Mouse (Mus musculus): Measurements from ENCODE around the gene Serpina16.

The Serpina16 gene

GRCm38 (mm10) chr12:103656848-103657626, 18.9 kb downstream of the Serpina16 start, which contains the start of gene Serpina6:
Serpina6 (minus strand) TSS chr12:103657212.
- DNase-seq (ENCODE audit: low spot score in 2 of 2): no peak

DNA sequence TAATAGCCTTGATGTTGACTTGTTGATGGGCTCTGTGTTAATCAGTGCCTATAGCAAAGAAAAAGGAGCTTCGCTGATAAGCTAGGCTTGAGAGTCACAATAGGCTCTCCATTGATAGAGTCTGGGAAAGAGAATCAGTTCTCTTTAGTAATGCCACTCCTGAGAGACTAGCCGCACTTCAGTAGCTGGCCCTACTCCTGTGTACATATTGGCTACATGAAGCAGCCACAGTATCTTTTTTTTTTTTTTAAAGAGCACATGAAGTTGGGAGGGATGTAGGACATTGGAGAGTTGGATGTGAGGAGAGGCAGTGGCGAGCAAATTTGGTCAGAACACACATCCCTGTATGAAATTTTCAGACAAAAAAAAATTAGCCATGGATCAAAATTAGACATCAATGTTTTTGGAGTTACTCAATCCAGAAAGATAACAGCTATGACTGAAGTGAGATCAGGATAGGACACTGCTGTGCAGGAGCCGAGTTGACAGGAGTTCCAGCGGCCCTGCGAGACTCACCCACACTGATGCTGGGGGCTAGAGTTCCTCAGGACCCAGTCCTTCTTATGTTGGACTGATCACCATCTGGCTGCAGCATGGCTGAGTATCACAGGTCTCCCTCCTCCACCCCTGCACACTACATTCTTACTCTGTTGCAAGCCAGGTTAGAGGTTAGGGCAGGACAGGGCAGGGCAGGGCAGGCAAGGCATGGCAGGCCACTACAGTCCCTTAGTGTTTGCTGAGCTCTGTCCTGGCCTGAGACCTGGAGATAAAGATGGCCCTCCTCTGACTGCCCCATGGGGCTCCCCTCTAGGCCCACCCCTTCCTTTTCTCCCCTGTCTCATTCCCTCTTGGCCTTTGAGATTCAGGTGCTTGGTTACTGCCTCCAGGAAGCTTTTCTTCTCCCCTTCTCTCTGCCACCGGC, 20.6 kb downstream of the Serpina16 start:
- no peak for DNase-seq (ENCODE audit: low spot score in 2 of 2)

DNA sequence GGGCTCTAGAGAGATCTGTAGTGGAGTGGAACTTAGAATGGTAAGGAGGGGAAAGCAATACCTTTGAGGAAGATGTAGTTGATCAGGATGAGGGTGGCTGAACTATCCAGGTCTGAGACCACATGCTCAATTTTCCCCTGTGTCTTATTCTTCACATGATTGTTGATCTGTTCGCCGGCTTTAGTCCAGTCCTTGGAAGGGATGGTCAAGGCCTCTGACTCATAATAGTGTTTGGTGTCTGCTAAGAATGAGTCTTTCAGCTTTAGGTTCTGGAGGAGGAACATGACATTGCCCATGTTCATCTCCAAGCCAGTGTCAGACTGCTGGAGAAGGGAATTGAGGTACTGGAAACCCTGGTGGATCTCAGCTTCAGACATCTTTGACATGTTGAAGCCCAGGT, 22.1 kb downstream of the Serpina16 start:
- no peak for DNase-seq (ENCODE audit: low spot score in 2 of 2)

DNA sequence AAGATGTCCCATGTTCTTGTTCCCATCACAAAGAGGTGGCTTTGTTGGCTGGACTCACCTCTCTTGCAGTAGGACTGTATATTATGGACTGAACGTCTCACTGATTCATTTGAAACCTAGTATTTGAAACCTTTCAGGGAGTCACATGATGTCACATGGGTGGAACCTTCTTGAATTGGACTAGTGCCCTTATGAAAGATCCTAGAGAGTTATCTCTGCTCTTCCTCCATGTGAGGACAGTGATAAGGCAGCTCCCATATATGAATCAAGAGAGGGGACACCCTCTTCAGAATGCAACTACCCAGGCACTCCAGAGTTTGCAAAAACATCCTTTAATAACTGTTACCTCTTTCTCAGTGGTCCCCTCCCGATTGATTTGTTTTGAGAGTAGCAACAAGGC, 29.6 kb downstream of the Serpina16 start:
- DNase-seq (ENCODE audit: low spot score in 2 of 2): no peak

DNA sequence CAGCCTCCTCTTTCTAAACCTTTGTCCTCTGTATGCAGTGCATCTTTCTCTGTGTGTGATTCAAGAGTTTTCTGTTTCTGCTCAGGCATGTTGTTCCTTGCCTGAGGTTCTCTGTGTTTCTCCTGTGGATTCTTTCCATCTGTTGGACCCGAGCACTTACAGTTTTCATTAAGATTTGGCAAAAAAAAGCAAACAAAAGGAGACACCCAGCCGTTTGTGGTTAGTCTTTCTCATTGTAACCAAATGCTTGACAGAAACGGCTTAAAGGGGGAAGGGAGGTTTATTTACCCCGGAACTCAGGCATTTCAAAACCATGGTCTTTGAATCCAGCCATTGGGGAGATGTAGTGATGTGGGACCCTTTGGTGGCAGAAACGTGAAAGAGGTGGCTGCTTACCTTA, 31.3 kb downstream of the Serpina16 start:
- no peak for DNase-seq (ENCODE audit: low spot score in 2 of 2)

GRCm38 (mm10) chr12:103643818-103644217, 32.1 kb downstream of the Serpina16 start:
- no peak for DNase-seq (ENCODE audit: low spot score in 2 of 2)

GRCm38 (mm10) chr12:103643336-103643735, 32.6 kb downstream of the Serpina16 start:
- peak; percentile 61 to 87 for DNase-seq (ENCODE audit: low spot score in 2 of 2)

DNA sequence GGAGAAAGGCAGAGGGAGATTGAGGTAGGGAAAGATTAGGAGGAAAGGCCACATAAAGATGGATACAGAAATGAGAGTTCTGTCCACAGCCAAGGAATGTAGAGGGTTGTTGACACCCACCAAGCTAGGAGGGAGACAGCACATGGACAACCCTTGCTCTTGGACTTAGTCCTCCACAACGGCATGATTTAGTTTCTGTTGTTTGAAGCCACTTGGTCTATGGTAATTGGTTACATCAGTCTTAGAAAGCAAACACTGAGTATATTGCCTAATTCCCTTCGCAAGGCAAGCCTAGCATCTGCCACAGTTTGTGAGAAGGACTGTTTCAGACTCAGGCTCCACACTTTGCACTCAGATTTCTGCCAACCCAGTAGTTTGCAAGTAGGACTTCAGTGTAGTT, 40.1 kb downstream of the Serpina16 start:
- no peak for DNase-seq (ENCODE audit: low spot score in 2 of 2)

DNA sequence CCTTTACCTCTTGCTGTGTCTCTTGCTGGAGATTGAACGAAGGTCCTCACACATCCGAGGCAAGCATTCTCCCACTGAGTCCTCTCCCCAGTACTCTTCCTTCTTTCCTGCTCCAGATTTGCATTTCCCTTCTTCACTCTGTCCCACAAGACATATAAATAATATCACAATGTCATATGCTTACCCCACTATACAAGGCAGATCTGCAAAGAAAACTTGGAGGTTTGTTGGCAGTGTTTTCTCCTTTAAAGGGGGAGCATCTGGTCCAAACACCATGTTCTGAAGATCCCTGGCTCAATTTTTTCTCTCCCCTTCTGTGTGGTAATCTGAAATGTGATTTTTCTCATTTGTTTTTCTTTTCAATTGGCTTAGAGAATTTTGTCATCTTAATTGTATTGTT, 41.5 kb downstream of the Serpina16 start:
- DNase-seq (ENCODE audit: low spot score in 2 of 2): no peak

DNA sequence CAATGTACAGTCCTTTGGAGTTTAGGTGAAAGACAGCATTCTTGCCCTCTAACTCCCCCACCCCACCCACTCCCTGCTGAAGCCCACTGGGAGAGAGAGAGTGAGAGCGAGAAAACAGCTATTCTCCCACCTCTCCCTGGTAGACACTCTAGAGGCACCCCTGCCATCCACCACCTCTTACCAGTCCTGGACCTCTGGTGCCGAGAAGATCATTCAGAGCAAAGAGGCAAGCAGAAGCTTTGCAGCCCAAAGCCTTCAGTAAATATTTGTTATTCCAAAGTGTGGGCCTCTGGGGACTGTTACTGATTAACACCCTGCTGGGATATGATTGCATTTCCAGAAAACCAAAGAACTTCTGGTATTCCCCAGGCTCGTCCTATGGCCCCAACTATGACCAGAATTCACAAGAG, 44.7 kb downstream of the Serpina16 start, which contains the start of gene Serpina10:
Serpina10 (minus strand) TSS at position 242 of the 410 bp plus-strand sequence.
- DNase-seq (ENCODE audit: low spot score in 2 of 2): no peak

All from urinary bladder, postnatal 4 days (tissue).